Mouse (Mus musculus) neural tube, embryonic 15.5 days (tissue): ENCODE results near the gene Ccr10. TPM values are rescaled to one million over a fixed set of nuclear protein-coding genes. Genes with fewer than 3 reads are reported as not detected.
A peak's percentile ranks its signal among the peaks of the same experiment; 100 is the strongest.

Experiments
- ATAC-seq: fragments of 200-750 bp; cut with Nextera tagmentation; 2 replicates; pipeline ENCODE4 v1.8.0; 2017; ENCODE audit warnings: mild to moderate bottlenecking, moderate TSS enrichment, moderate library complexity; ENCODE audit not compliant: low FRiP score
- H3K27ac ChIP-seq: fragments of 300-500 bp; sonication (generic); replicated peaks from 2 replicates; pipeline ENCODE4 v1.5.1; 2015; ENCODE audit warnings: mild to moderate bottlenecking, inconsistent platforms
- H3K27me3 ChIP-seq: fragments of 300-500 bp; sonication (generic); replicated peaks from 2 replicates; pipeline ENCODE4 v1.6.1; 2015; ENCODE audit warnings: inconsistent platforms
- H3K36me3 ChIP-seq: fragments of 300-500 bp; sonication (generic); 2 replicates; pipeline ENCODE4 v1.6.1; 2015; ENCODE audit warnings: inconsistent platforms
- H3K4me1 ChIP-seq: fragments of 300-500 bp; sonication (generic); 2 replicates; pipeline ENCODE4 v1.6.1; 2015; ENCODE audit warnings: inconsistent platforms
- H3K4me2 ChIP-seq: fragments of 300-500 bp; sonication (generic); 2 replicates; pipeline ENCODE4 v1.6.1; 2015; ENCODE audit warnings: inconsistent platforms, mild to moderate bottlenecking, moderate library complexity
- H3K4me3 ChIP-seq: fragments of 300-500 bp; sonication (generic); replicated peaks from 2 replicates; pipeline ENCODE4 v1.5.1; 2015; ENCODE audit warnings: mild to moderate bottlenecking, inconsistent platforms
- H3K9ac ChIP-seq: fragments of 300-500 bp; sonication (generic); replicated peaks from 2 replicates; pipeline ENCODE4 v1.6.1; 2015; ENCODE audit warnings: mild to moderate bottlenecking, inconsistent platforms
- H3K9me3 ChIP-seq: fragments of 300-500 bp; sonication (generic); replicated peaks from 2 replicates; pipeline ENCODE4 v1.6.1; 2016; ENCODE audit warnings: inconsistent platforms
- WGBS: fragments of 180-500 bp; shearing (Covaris S2); methylation state at CpG from one replicate; pipeline ENCODE4 v1.1.7; 2015; ENCODE audit warnings: mixed read lengths; 5-methylcytosine and 5-hydroxymethylcytosine counted together
- polyA plus RNA-seq: library from polyadenylated mRNA; unstranded; fragments of >200 nt; fragmentation: Nextera tagmentation; extraction: Ambion mirVana; gene quantifications from 2 replicates; pipeline ENCODE4 v1.2.1, GENCODE M21; 2015

Ccr10 gene
- polyA plus RNA-seq, 1 experiment from 2014 or later, result 0.51 TPM

DNA sequence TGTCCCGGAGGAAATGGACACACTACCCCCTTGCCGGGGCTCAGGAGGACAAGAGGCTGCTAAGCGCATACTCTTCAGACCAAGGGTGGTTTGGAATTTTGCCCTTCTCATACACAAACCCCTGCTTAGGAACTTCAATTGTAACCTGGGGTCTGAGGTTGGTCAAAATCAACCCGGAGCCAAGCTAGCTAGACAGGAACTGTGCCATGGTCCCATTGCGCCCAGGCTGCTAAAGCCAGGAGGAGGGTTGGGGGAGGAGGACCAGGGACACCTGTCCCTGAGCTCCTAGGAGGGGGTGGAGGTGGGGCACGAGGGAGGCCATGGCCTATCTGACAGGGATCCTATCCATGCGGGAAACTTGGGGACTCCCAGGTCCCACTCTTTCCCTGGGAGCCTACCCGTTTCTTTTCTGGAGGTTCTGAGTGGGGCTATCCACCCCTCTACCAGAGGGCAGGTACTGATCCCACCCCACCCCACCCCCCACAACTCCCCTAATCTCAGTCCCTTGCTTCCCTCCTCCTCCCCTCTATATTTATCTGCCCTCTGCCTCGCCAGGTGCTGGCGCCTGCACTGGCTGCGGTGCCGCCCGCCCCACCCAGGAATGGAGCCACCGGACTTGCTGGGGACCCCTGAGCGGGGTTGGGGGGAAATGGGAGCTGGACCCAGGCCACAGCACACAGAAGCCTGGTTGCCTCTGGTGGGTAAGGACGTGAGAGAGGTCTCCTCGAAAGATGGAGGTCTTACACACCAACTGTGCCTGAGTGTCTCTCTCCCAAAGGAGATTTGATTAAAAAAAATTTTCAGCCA is 5.7 kb downstream of the Ccr10 start:
- H3K4me1 ChIP-seq, result peaks cover 58% of the 10 kb centered on the region
- H3K9me3 ChIP-seq, result no peaks in the 10 kb centered on the region
- peak overlapping the region; percentile 65 for H3K9ac ChIP-seq
- H3K4me2 ChIP-seq, result peak overlapping the region; percentile 76
- peaks cover 24% of the 10 kb centered on the region for H3K36me3 ChIP-seq
- H3K27ac ChIP-seq, result no peak overlapping the region
- no peak for ATAC-seq
- WGBS, result 13% methylated on average over 17 of the region's 17 CpGs
- H3K4me3 ChIP-seq, result peak overlapping the region; percentile 70
- H3K27me3 ChIP-seq, result peaks cover 51% of the 10 kb centered on the region

DNA sequence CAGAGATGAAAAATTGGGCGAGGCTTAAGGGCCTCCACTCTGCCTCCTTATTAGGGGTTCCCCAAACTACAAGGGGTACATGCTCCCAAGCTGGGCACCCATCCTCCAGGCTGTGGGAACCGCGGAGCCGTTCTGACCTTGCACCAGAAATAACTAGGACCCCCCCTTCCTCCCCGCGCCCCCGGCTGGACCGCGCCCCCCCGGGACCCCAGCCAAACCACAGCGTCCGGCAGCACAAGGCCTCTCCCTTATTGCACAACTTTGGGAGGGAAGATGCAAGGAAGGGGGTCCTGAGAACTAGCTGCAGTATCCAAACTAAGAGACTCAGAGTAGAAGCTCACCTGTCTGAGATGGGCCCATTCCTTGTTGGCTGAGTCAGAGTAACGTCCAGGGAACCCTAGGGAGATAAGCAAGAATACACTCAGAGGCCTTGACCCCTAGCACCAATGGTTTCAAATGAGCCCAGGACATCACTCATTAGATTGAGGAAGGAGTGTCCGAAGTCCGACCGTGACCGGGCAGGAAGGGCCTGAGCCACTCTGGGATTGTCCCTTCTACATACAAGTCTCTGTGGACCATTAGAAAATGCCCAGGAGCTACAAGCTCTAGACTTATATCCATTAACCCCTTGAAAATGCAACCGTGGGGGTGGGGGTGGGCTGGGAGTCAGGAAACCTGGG is 6.8 kb downstream of the Ccr10 start:
- Histone ChIP-seq H3K9ac (no peak overlapping the region), H3K4me3 (peak overlapping the region; percentile 9; the same call in 1 of the 2 replicates), H3K36me3 (peaks cover 24% of the 10 kb centered on the region), H3K4me2 (peak overlapping the region; percentile 76), H3K4me1 (peaks cover 55% of the 10 kb centered on the region), H3K27me3 (peaks cover 62% of the 10 kb centered on the region), H3K9me3 (no peaks in the 10 kb centered on the region), H3K27ac (no peak overlapping the region)
- 71% methylated on average over 18 of the region's 18 CpGs for WGBS
- no peak for ATAC-seq

DNA sequence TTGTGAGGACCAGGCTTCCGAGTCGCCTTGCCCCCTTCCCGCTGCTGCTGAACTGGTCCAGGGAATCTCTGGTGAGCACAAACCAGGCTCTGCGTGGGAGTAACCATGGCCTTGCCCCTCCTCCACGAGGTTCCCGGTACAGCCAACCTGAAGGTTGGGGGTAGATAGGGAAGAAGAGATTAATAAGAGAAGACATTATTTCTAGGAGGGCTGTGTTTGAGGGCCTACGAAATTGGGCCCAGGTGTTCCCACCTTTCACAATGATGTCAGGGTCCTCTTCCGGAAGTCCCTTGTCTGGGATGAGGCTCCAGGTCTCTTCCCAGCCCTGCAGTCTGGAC is 7.3 kb downstream of the Ccr10 start:
- H3K27me3 ChIP-seq, result peaks cover 67% of the 10 kb centered on the region
- no peak for ATAC-seq
- H3K27ac ChIP-seq, result no peak overlapping the region
- 55% methylated on average over 8 of the region's 8 CpGs for WGBS
- no peak overlapping the region for H3K4me3 ChIP-seq
- H3K4me2 ChIP-seq, result peak overlapping the region; percentile 76; the same call in 1 of the 2 replicates
- peaks cover 29% of the 10 kb centered on the region for H3K36me3 ChIP-seq
- H3K9ac ChIP-seq, result no peak overlapping the region
- peaks cover 49% of the 10 kb centered on the region for H3K4me1 ChIP-seq
- H3K9me3 ChIP-seq, result no peaks in the 10 kb centered on the region

DNA sequence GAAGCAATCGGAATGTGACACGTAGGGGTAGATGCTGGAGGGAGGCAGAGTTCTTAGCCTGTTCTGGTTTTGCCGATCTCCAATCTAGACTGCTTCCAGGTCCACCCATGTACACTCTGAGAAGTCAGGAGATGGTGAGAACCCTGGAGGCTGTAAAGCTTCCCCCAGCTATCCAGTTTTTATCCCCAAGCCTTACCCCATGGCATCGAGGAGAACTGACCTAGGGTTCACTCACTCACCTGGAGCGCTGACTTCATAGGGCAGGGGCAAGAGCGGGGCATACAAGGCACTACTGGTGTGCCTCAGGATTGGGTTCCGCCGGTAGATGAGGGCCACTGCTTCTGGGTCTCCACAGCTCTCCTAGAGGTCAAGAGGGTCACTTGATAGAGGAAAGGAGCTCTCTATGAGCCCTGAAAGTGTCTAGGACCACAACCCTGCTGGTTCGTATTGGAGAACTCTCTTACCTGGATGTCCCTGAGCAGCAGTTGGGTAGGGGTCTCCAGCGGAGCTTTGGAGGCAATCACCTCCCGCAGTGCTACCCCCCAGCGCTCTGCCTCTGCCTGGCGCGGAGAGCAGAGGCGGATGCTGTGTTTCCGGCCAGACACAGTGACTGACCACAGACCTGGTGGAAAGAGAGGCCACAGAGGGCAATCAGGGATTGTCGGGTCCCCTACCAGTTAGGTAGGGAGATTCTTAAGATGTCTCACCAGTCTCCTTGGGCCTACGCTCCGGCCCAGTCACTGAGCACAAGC is 7.9 kb downstream of the Ccr10 start:
- Histone ChIP-seq H3K36me3 (peaks cover 29% of the 10 kb centered on the region), H3K27me3 (peaks cover 73% of the 10 kb centered on the region), H3K4me2 (no peak overlapping the region), H3K4me1 (peaks cover 45% of the 10 kb centered on the region), H3K9me3 (no peaks in the 10 kb centered on the region), H3K27ac (no peak overlapping the region), H3K4me3 (no peak overlapping the region), H3K9ac (no peak overlapping the region)
- WGBS, result 51% methylated on average over 19 of the region's 19 CpGs
- ATAC-seq, result no peak

DNA sequence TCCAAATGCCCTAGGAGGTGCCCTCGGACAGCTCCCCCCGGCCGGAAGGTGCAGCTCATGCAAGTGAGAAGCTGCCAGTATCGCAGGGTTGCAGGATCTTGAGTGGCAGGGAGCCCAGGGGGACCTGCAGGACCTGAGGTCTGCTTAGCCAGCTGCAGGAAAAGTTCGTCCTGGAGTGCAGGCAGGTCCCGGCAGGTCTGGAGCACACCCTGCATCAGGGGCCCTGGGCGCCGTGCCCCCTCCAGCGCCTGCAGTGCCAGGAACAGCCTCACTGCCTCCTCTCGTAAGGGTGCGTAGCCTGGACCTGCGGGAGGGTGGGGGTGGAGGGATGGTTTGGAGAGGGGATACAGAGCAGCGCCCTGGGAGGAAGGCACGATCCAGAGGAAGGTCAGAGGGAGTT is 8.9 kb downstream of the Ccr10 start:
- Histone ChIP-seq H3K4me1 (peaks cover 36% of the 10 kb centered on the region), H3K27ac (no peak overlapping the region), H3K36me3 (peaks cover 35% of the 10 kb centered on the region), H3K27me3 (peaks cover 82% of the 10 kb centered on the region), H3K4me3 (no peak overlapping the region), H3K4me2 (no peak overlapping the region), H3K9me3 (no peaks in the 10 kb centered on the region), H3K9ac (no peak overlapping the region)
- 44% methylated on average over 14 of the region's 14 CpGs for WGBS
- no peak for ATAC-seq

DNA sequence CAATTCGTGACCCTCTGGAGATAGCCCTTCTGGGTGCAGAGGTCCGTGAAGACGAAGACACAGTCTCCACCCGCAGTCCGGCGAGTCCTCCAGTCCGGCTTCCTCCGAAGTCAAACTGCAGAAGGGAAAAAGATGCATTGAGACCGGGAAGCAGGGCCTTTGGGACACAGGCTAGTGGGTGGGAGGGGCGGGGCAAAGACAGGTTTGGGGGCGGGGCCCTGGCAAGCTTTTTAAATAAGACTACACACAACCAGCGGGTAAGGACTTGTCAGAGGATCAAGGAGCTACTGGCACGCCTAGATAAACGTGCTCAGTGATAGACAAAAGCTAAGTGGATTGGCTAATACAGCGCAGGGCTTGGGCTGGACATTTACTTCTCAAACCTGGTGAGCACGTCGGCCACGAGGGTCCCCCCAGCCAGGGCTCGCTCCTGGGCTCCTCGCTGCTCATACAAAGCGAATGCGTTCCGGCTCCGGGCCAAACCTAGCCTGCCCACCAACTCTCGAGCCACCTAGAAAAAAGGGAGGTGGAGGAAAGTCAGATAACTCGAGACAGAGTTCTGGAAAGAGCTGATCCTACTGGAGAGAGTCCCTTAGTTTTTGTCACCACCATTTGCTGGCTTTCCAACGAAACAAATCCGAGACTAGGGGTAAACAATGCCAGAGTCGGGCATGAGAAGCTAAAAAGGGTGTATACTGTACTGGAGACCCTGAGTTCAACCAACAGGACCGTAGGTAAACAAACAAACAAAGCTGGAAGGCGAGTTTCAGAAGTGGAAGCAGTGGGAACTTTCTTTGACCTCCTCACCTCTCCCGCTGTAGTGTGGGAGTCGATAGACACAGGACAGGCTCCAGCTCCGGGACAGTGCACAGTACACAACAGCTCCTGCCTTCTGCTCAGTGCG is 10.3 kb downstream of the Ccr10 start:
- H3K36me3 ChIP-seq, result peaks cover 37% of the 10 kb centered on the region
- 26% methylated on average over 35 of the region's 35 CpGs for WGBS
- H3K4me3 ChIP-seq, result no peak overlapping the region
- peaks cover 25% of the 10 kb centered on the region for H3K4me1 ChIP-seq
- H3K27me3 ChIP-seq, result peaks cover 79% of the 10 kb centered on the region
- no peak for ATAC-seq
- 0 out of 2 replicates have a peak overlapping the region, but pooled peaks have one; percentile 47 for H3K4me2 ChIP-seq
- H3K9ac ChIP-seq, result no peak overlapping the region
- no peak overlapping the region for H3K27ac ChIP-seq
- H3K9me3 ChIP-seq, result no peaks in the 10 kb centered on the region

DNA sequence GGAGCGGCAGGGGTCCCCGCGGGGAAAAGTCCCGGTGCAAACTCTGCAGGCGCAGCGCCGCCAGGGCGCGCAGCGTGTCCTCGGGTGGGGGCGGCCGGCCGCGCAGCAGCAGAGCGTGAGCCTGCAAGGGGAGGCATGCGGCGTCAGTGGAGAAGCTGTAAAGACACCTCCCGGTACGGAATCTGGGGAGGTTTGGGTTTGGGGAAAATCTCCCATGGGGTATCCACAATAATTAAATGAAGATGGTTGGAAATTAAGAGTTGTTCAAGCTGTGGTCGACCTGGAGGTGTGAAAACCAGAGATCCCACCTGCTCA is 10.9 kb downstream of the Ccr10 start:
- Histone ChIP-seq H3K4me1 (peaks cover 19% of the 10 kb centered on the region), H3K36me3 (peaks cover 37% of the 10 kb centered on the region), H3K4me2 (peak overlapping the region; percentile 47), H3K4me3 (peak overlapping the region; percentile 22; the same call in 1 of the 2 replicates), H3K9ac (no peak overlapping the region), H3K9me3 (no peaks in the 10 kb centered on the region), H3K27ac (no peak overlapping the region), H3K27me3 (peaks cover 79% of the 10 kb centered on the region)
- no peak for ATAC-seq
- 10% methylated on average over 21 of the region's 21 CpGs for WGBS

DNA sequence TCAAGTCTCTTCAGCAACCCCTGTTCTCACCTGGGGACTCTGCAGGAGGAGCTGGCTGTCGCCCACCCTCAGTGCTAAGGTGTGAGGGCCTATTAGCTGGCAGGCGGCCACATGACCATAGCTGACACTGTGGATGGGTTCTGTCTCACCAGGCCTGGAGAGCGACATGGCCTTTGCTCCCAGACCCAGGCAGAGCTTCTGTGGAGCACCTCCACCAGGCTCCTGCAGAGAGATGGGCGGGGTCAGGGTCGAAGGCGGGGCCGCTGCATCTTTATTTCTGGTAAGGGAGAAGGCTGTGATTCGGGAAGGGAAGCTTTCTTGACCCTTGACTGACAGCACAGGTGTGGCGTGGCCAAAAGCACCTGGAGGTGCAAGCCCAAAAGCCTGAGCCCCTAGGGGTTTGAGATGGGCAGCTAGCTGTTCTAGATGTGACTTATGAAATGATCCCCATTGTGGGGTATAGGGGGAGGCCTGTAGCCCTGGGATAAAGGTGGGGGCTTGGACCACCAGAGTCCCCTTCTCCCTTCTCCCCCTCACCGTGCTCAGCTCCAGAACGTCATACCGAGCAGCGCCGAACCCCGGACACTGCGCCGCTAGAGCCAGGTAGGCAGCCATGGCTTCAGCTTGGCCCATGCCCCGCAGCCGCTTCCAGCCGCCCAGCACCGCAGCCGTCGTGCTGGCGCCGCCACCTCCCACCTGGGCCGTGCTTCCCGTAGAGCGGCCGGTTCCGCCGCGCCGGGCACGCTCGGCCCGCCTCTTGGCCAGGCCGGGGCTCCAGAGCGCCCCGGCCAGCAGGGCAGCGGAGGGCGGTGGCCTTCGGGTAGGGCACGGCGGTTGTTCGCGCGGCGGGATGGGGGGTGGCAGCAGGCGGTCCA is 11.5 kb downstream of the Ccr10 start:
- ATAC-seq, result no peak; the same call in none of the 2 replicates
- Histone ChIP-seq H3K9me3 (no peaks in the 10 kb centered on the region), H3K4me1 (peaks cover 13% of the 10 kb centered on the region), H3K4me3 (peak overlapping the region; percentile 22; the same call in 1 of the 2 replicates), H3K36me3 (peaks cover 37% of the 10 kb centered on the region), H3K9ac (no peak overlapping the region), H3K27ac (no peak overlapping the region), H3K4me2 (peak overlapping the region; percentile 47), H3K27me3 (peaks cover 73% of the 10 kb centered on the region)
- WGBS, result 16% methylated on average over 49 of the region's 49 CpGs

DNA sequence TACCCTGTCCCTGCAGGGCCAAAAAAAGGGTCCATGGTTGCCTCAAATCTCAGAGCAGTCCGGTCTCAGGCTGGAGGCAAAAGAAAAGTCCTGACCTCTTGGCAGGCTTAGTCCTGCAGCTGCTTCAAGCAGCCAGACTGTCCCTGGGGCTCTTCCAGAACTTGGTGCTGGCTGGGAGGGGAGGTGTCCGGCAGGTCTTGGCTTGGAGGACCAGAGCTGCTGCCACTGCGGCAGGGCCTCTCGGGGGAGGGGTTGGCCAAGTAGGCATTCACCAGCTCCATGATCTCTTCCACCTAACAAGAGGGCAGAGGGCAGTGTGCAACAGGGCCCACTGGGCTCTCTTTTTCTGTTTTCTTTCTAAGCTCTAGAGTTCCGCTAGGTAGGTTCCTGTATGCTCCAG is 12.5 kb downstream of the Ccr10 start:
- H3K36me3 ChIP-seq, result peaks cover 38% of the 10 kb centered on the region
- no peak overlapping the region for H3K4me2 ChIP-seq
- no peak overlapping the region for H3K9ac ChIP-seq
- H3K4me3 ChIP-seq, result no peak overlapping the region
- peaks cover 68% of the 10 kb centered on the region for H3K27me3 ChIP-seq
- no peak overlapping the region for H3K27ac ChIP-seq
- H3K9me3 ChIP-seq, result no peaks in the 10 kb centered on the region
- ATAC-seq, result no peak
- peaks cover 8% of the 10 kb centered on the region for H3K4me1 ChIP-seq
- 57% methylated on average over 5 of the region's 5 CpGs for WGBS

DNA sequence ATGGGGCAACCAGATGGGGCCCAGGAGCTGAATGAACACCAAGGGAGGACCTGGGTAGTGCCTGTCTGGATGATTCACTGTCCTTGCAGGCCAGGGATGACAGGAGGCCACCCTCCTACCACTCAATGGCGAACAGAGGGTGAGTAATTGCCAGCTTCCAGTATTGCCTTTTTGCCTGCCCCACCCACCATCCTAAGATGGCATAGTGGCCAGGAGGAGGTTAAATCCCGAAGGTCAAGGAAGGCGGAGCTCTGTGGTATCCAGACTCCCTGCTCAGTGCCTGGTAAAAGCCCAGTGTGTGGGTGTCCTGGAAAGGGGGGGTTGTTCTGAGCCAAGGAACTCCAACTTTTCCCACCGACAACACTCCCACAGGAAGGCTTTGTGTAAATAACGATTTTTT is 12.9 kb downstream of the Ccr10 start:
- ATAC-seq, result no peak
- peaks cover 65% of the 10 kb centered on the region for H3K27me3 ChIP-seq
- H3K4me2 ChIP-seq, result no peak overlapping the region
- no peak overlapping the region for H3K4me3 ChIP-seq
- H3K4me1 ChIP-seq, result peaks cover 8% of the 10 kb centered on the region
- H3K36me3 ChIP-seq, result peaks cover 33% of the 10 kb centered on the region
- 42% methylated on average over 5 of the region's 5 CpGs for WGBS
- H3K27ac ChIP-seq, result no peak overlapping the region
- H3K9me3 ChIP-seq, result no peaks in the 10 kb centered on the region
- no peak overlapping the region for H3K9ac ChIP-seq
